Mouse (Mus musculus) erythroblast, adult 5-6 weeks (primary cell): ENCODE results near the gene Trpv4. TPM values are rescaled to one million over a fixed set of nuclear protein-coding genes. Genes with fewer than 3 reads are reported as not detected.

ENCODE experiments used
- ATAC-seq: replicated peaks from 2 replicates; pipeline ENCODE4 v1.8.0; 2016; ENCODE audit warnings: moderate number of reproducible peaks, mild to moderate bottlenecking, moderate TSS enrichment, inconsistent platforms; ENCODE audit not compliant: poor library complexity, low FRiP score, severe bottlenecking
- total RNA-seq, 2 experiments: library from RNA; stranded (forward) in 1 of 2; stranded (reverse) in 1 of 2; fragments of 150-400 nt in 1 of 2; fragments of 200-764, 138-1000 nt in 1 of 2; gene quantifications; 2 replicates each; pipeline versions ENCODE4 v1.2.3 to v1.2.4; 2015 to 2017; ENCODE audit warnings: low replicate concordance in 2 of 2

Trpv4 gene
- total RNA-seq (2015; ENCODE audit: low replicate concordance) (0.42 TPM in 1 of 2 replicates, not detected in the other), total RNA-seq (2017; ENCODE audit: low replicate concordance) (not detected in 2 replicates)

DNA sequence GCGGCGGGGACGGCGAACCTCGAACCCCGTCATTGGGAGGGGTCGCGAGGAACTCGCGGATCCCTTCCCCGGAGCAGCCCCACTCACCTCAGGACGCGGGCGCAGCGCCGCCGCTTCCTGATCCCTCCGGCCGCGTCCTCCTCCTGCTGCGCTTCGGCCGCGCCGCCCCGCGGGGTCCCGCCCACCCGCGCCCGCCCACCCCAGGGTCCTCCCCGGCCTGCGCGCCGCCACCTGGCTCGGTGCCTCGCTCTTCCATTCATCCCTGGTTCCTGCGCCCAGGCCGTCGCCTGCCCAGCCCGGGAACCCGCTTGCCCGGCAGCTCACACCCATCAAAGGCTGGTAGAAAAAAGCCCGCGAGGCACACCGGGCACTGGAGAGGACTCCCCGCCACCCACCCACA lies at the start of gene Trpv4:
Trpv4 (minus strand) TSS at position 167 of the 400 bp plus-strand sequence.
- no peak for ATAC-seq

GRCm38 (mm10) chr5:114707265-114708068 lies 49.2 kb upstream of the Trpv4 start, which contains the start of gene Tchp:
Tchp (plus strand) TSS chr5:114707760.
- peak; percentile 90 for ATAC-seq

DNA sequence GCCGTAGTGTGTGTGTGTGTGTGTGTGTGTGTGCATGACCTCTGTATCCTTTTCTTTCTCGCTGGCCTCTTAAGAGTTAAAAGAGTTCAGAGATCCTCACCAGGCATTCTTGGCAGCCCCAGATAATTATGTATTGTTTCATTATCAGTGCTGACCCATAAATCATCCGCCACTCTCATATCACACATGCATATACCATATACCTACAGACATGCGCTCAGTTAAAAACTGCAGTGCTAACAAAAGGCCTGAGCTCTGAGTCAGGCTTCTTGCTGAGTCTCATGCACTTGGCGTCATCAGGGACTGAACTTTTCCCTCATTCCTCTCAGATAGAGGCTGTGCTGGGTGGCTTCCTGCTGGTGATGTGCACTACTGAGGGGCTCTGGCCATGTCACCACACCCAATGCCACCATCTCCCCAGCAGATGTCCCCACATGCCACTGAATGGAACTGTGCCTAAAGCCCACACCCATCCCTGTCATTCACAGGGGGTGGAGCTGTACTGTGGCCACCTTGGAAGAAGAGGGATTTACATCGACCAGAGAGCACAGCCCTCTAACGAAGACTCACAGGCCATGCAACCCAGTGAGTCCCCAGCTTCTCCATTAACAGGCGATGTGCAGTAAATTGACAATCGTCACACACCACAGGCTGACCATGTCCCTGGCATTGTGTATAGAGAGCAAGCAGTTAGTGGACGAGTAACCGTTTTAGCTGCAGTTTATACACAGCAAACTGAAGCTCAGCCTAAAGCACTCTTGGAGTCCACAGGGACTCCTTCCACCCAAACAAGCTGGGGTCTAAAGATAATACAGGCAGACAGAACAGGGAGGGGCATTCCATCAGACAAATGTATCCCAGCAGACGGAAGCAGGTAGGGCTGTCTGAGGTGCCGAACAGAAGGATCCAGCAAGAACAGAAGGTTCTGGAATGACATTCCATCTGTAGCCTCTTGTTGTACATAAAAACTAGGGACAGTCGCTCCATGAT lies 44.5 kb upstream of the Trpv4 start:
- peak; percentile 46 for ATAC-seq

DNA sequence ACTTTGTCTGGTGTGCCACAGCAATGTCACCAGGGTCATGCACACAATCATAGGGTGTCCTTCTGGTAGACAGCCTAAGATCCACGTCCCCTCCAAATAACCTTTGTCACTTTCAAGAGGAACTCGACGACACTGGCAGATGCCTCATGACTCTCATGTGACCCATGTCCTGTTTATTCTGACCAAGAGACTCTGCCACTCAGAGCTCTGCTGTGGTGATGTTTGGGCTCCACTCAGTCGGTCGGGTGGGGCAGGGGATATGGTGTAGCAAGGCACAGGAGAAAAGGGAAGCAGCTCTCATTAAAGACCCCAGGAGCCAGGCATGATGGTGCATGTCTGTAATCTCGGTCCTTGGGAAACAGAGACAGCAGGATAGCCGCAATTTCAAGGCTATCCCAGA lies 40.8 kb upstream of the Trpv4 start:
- ATAC-seq, result no peak

- no peak for ATAC-seq
Observed at GRCm38 (mm10) chr5:114698044-114698746, 40.0 kb upstream of the Trpv4 start.

- ATAC-seq, result no peak
Observed at GRCm38 (mm10) chr5:114696939-114697338, 38.7 kb upstream of the Trpv4 start.

DNA sequence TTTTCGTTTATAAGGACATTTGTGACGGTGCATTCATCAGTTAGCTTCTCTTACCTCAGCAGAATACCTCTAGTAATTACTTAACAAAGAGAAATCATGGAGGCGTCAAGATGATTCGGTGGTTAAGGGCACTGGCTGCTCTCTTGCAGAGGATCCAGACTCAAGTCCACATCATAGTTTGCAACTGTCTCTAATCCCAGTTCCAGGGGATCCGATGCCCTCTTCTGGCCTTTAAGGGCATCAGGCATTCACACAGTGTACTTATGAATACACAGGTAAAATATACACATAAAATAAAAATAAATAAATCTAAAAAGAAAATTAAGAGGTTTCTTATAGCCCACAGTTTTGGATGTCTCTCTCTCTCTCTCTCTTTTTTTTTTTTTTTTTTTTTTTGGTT lies 37.6 kb upstream of the Trpv4 start:
- ATAC-seq, result no peak

GRCm38 (mm10) chr5:114690633-114691567 lies 32.7 kb upstream of the Trpv4 start, which contains the start of gene Gltp:
Gltp (minus strand) TSS chr5:114690984.
- peak; percentile 95 for ATAC-seq

DNA sequence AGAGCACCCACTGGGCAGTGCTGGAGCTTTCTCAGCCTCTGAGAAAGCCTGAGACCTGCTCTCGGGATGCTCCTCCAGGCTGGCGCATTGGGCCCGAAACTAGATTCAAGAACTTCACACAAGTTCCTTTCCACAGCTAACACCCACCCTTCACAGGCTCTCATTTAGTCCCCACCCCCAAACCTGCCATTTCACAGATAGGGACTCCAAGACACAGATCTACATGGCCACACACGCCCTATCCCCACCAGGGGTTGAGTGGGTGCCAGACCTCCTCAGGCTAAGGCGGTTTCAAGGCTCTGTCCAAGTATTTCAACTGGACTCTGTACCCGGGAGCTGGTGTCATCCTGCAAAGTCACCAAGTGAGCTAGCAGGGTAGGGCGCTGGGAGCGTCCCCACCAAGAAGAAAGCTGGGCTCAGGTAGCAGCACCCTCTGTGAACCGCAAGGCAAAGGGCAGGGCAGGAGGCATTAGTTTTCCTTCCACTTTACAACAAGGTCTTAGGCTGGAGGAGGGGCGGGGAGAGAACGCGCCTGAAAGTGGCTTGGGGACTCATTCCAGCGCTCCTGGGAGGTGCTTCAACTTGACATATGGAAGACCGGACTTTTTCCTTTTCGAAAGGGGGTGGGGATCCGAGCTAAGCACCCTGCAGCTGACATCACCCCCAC lies 31.6 kb upstream of the Trpv4 start:
- peak; percentile 56 for ATAC-seq

GRCm38 (mm10) chr5:114688703-114689102 lies 30.5 kb upstream of the Trpv4 start:
- no peak for ATAC-seq

GRCm38 (mm10) chr5:114687901-114688300 lies 29.7 kb upstream of the Trpv4 start:
- ATAC-seq, result no peak

DNA sequence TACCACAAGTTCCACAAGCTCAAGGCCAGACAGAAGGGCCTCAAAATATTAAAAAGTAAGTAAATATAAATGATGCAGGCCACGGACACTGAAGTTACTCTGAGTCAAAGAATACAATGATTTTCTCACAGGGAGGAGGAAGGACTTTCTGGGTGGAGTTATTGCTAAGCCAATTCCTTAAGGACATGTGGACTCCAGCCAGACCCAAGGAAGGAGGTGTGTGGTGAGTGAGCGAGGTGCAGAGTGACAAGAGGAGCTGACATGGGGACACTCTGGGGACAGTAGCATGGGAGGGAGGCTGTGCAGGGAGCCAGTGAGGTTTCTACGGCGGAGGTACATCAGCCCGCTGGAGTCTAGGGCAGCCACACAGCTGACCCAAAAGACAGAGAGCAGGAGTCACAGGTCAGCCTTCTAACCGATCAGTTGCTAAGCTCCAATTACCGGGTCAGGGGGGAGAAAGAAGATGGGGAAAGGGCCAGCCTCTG lies 28.5 kb upstream of the Trpv4 start:
- no peak for ATAC-seq

DNA sequence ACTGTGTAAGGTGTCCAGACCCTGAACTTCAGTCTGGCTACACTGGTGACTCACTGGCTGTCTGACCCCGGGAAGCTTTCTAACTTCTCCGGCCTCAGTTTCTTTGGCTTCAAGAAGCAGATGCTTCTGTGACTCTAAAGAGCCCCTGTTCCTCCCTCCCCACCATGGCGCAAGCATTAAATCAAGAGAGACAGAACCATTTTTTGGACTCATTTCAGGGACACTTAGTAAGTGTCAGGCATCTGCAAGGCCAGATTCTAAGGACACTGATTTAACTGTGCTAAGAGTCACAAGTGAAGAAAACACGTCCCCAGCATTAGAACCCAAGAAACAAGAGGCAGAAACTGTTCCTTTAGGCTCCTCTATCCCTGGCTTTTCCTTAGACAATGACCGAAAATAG lies 27.8 kb upstream of the Trpv4 start:
- no peak for ATAC-seq

DNA sequence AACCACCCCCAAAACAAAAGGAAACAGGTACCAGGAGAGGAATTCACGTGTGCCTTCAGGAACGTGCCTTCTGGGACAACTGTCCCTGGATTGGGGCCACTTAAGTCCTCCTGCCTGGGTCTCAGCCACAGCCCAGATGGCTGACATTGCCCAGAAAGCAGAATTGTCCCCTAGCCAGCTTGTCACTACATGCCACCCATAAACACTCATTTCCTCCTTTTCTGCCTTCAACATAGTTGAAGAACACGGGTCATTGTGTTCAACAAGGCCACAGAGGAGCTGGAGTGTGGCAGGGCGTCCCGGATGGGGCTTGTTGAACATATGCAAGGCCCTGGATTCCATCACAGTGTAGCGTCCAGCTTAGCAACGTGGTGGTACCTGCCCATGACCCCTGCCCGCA lies 23.5 kb upstream of the Trpv4 start:
- no peak for ATAC-seq

DNA sequence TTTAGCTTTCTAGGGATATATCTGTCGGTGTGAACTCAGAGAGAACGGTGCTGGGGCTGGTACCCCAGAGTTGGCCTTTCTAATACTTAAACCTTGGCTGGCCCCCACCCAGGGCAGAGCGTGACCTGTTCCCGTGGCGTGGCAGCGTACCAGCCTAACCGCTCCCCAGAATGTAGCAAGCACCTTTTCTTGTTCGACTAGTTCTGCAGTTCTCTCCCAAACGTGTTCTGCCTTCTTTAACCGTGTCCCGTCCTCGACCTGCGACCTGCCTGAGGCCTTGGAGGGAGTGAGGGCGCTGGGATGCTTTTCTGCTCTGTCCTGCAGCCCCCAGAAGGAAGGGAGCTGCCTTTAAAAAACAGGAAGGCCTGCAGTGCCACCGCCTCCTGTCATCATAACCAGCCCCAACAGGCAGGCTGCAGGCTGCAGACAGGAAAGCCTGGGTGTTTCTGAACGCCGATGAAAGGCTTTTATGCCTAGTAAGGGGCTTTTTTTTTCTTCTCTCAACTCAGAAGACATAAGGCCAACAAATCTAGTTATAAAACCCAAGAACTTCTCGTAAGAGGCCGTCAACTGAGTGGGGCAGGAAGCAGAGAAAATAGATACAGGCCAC lies 22.6 kb upstream of the Trpv4 start:
- ATAC-seq, result no peak

- no peak for ATAC-seq
Observed at GRCm38 (mm10) chr5:114679841-114680591, 21.8 kb upstream of the Trpv4 start.

GRCm38 (mm10) chr5:114674594-114674993 lies 16.4 kb upstream of the Trpv4 start:
- no peak for ATAC-seq
